Comparison of ENCODE assay signal across 9 mouse cellular contexts in the genomic region with DNA sequence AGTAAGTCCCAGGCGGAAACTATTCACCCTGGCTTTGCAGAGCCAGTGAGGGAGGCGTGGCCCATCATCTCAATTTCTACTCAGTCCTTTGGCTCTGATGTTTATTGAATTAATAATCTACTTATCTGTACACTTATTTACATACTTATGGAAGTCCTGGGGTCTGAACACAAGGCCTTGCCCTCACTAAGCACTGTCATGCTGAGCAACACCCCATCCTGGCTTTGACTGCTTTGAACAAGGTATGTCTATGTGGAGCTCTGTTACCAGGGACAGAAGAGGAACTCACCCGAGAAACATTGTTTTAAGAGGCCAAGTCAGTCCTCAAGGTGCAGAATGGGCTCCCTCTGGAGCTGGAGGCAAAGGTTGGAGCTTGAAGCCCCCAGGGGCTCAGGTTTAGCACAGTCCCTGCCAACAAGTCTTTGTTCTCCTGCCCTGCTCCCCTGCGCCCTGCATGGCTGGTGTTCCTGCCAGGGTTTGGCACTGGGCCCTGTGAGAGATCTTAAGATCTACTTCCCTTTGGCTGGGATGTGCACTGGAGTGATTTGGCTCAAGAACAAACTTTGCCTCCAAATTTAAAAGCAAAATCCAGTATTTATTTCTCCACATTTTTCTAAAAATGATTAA. TPM values are rescaled to one million over a fixed set of nuclear protein-coding genes. Genes with fewer than 3 reads are reported as not detected.
A peak's percentile ranks its signal among the peaks of the same experiment; 100 is the strongest.
DNase-seq lines count a peak whose midpoint lies in the region; ATAC-seq and TF ChIP-seq lines count a peak whose summit lies in the region.
"Had no signal": no experiment of that assay in that cellular context is flagged by ENCODE, and none has a peak within 500 bp of the region (broad histone marks: within the 10 kb centered on the region; RNA-seq: fewer than 3 reads in every experiment).

No protein-coding gene starts in this region.

- H3K36me3 ChIP-seq in heart, embryonic 10.5 days = no peaks in the 10 kb centered on the region
- H3K36me3 ChIP-seq in forebrain, embryonic 15.5 days = no peaks in the 10 kb centered on the region
- no peaks in the 10 kb centered on the region for H3K36me3 ChIP-seq in lung, embryonic 14.5 days (ENCODE audit: insufficient read depth)

- no peak overlapping the region for H3K4me3 ChIP-seq in heart, embryonic 10.5 days
- no peak overlapping the region for H3K4me3 ChIP-seq in forebrain, embryonic 15.5 days
- no peak overlapping the region for H3K4me3 ChIP-seq in lung, embryonic 14.5 days (ENCODE audit: low read depth, low read length)

- DNase-seq in heart, embryonic 10.5 days (ENCODE audit: low spot score) = no peak
- no peak for DNase-seq in heart, postnatal 10 days
- peak; percentile 77 for DNase-seq in adipocyte (ENCODE audit: low spot score)
- peak; percentile 37 for DNase-seq in lung, embryonic 14.5 days
- no peak for DNase-seq in yolk sac, embryonic 10.5 days (ENCODE audit: low spot score)
- no peak for DNase-seq in thymus, postnatal 14 days
- no peak for DNase-seq in spleen, postnatal 4 days (ENCODE audit: low spot score in 2 of 2)

- H3K9ac ChIP-seq in forebrain, embryonic 15.5 days (replicated peaks) = no peak overlapping the region
- no peak overlapping the region for H3K9ac ChIP-seq in lung, embryonic 14.5 days

- no peaks in the 10 kb centered on the region for H3K9me3 ChIP-seq in heart, embryonic 10.5 days
- H3K9me3 ChIP-seq in forebrain, embryonic 15.5 days = no peaks in the 10 kb centered on the region
- H3K9me3 ChIP-seq in lung, embryonic 14.5 days (ENCODE audit: low read depth, low read length) = no peaks in the 10 kb centered on the region

- H3K4me2 ChIP-seq in forebrain, embryonic 15.5 days (replicated peaks) = no peak overlapping the region
- H3K4me2 ChIP-seq in lung, embryonic 14.5 days = no peak overlapping the region

- peaks cover 14% of the 10 kb centered on the region; the same call in 1 of the 2 replicates for H3K27me3 ChIP-seq in heart, embryonic 10.5 days (ENCODE audit: insufficient read depth, poor library complexity, severe bottlenecking)
- no peaks in the 10 kb centered on the region for H3K27me3 ChIP-seq in forebrain, embryonic 15.5 days
- no peaks in the 10 kb centered on the region for H3K27me3 ChIP-seq in lung, embryonic 14.5 days (ENCODE audit: insufficient read depth, low read length)

- ATAC-seq in forebrain, embryonic 15.5 days (replicated peaks) = 0 out of 2 replicates have a peak, but pooled peaks have one; percentile 46
- no peak for ATAC-seq in lung, embryonic 14.5 days (ENCODE audit: insufficient read depth)

- 80% methylated on average over 4 of the region's 4 CpGs for WGBS in heart, embryonic 10.5 days
- WGBS in forebrain, embryonic 15.5 days = 25% methylated on average over 4 of the region's 4 CpGs
- WGBS in lung, embryonic 14.5 days = 66% methylated on average over 4 of the region's 4 CpGs

- intact Hi-C loops in heart, postnatal 10 days (cut with DNase I) = no loop called here

- H3K27ac ChIP-seq in heart, embryonic 10.5 days = peak overlapping the region; percentile 37; the same call in 1 of the 2 replicates
- H3K27ac ChIP-seq in forebrain, embryonic 15.5 days (replicated peaks) = peak overlapping the region; percentile 37; the same call in 1 of the 2 replicates
- H3K27ac ChIP-seq in lung, embryonic 14.5 days (ENCODE audit: low read depth) = no peak overlapping the region

- H3K4me1 ChIP-seq in heart, embryonic 10.5 days = peaks cover 21% of the 10 kb centered on the region
- peaks cover 10% of the 10 kb centered on the region for H3K4me1 ChIP-seq in forebrain, embryonic 15.5 days
- no peaks in the 10 kb centered on the region; the same call in 1 of the 2 replicates for H3K4me1 ChIP-seq in lung, embryonic 14.5 days (ENCODE audit: insufficient read depth)

- TF ChIP-seq CTCF in lung, embryonic 14.5 days (IDR thresholded peaks at IDR 0.05; ENCODE audit: low read depth) = no peak

RNA-seq across cellular contexts. Expression of a gene that starts 13.0 kb away (rescaled TPM):
- polyA plus RNA-seq in heart, embryonic 10.5 days (2016; fragmentation: Nextera tagmentation; extraction: Ambion mirVana) = 0.22 and 0.82 TPM in 2 replicates
- 10 to 100 TPM; 30.8 to 37.5 TPM for total RNA-seq in heart, postnatal 10 days (2021)
- polyA plus RNA-seq in forebrain, embryonic 15.5 days (2015; fragmentation: Nextera tagmentation; extraction: Ambion mirVana) = 0.77 and 1.2 TPM in 2 replicates
- 2.5 and 3.0 TPM in 2 replicates for polyA plus RNA-seq in lung, embryonic 14.5 days (2014; fragmentation: Nextera tagmentation; extraction: Ambion mirVana)

RNA-seq across cellular contexts. Expression of a gene that starts 23.8 kb away (rescaled TPM):
- 72.9 and 98.6 TPM in 2 replicates for polyA plus RNA-seq in heart, embryonic 10.5 days (2016; fragmentation: Nextera tagmentation; extraction: Ambion mirVana)
- total RNA-seq in heart, postnatal 10 days (2021) = 100 to 1,000 TPM; 151 to 155 TPM
- polyA plus RNA-seq in forebrain, embryonic 15.5 days (2015; fragmentation: Nextera tagmentation; extraction: Ambion mirVana) = 107 and 109 TPM in 2 replicates
- 152 and 163 TPM in 2 replicates for polyA plus RNA-seq in lung, embryonic 14.5 days (2014; fragmentation: Nextera tagmentation; extraction: Ambion mirVana)

RNA-seq across cellular contexts. Expression of a gene that starts 58.9 kb away (rescaled TPM):
- polyA plus RNA-seq in heart, embryonic 10.5 days (2016; fragmentation: Nextera tagmentation; extraction: Ambion mirVana) = 0.21 and 0.70 TPM in 2 replicates
- not detected for total RNA-seq in heart, postnatal 10 days (2021)
- polyA plus RNA-seq in forebrain, embryonic 15.5 days (2015; fragmentation: Nextera tagmentation; extraction: Ambion mirVana) = not detected in 2 replicates
- not detected in 2 replicates for polyA plus RNA-seq in lung, embryonic 14.5 days (2014; fragmentation: Nextera tagmentation; extraction: Ambion mirVana)
- polyA plus RNA-seq: testis, adult 2 months had no signal

Comparison
In these comparisons a context has a peak if more than half of its experiments do, and no peak if none do; other contexts are left out.
1. DNase-seq: peak in adipocyte (single experiment) and lung, embryonic 14.5 days (single experiment); none in heart, embryonic 10.5 days (single experiment), heart, postnatal 10 days (0 of 2), yolk sac, embryonic 10.5 days (single experiment), thymus, postnatal 14 days (single experiment) and spleen, postnatal 4 days (0 of 2).